Mouse (Mus musculus): ENCODE measurements around the gene Emd. TPM values are rescaled to one million over a fixed set of nuclear protein-coding genes. Genes with fewer than 3 reads are reported as not detected.

The Emd gene
- total RNA-seq, 2 experiments from 2014 or later, result 31.4 to 38.9 TPM

Small RNA genes within 50 kb of the gene (microRNA-seq; reads per million reads assigned to microRNA genes)
- gene Mir7091, result 0 reads per million in 2 experiments

Other genes with a start within 250 kb of the Emd start
- gene Irak1, start 230.8 kb upstream of the Emd start, total RNA-seq (2021), result 10 to 100 TPM; 39.5 to 44.0 TPM
- under 1 TPM; 0.50 to 0.62 TPM for gene Opn1mw, start 127.2 kb upstream of the Emd start, total RNA-seq (2021)
- 10 to 100 TPM; 80.2 to 84.3 TPM for gene Mecp2, start 119.3 kb upstream of the Emd start, total RNA-seq (2021)
- gene Tex28, start 86.8 kb upstream of the Emd start, total RNA-seq (2021), result not detected
- not detected for gene Tktl1, start 77.4 kb upstream of the Emd start, total RNA-seq (2021)
- 10 to 100 TPM; 65.4 to 68.3 TPM for gene Flna, start 4.9 kb upstream of the Emd start, total RNA-seq (2021)
- 100 to 1,000 TPM; 137 to 162 TPM for gene Rpl10, start 16.1 kb downstream of the Emd start, total RNA-seq (2021)
- 10 to 100 TPM; 48.5 to 55.5 TPM for gene Taz, start 27.2 kb downstream of the Emd start, total RNA-seq (2021)
- gene Dnase1l1, start 27.6 kb downstream of the Emd start, total RNA-seq (2021), result 1 to 10 TPM; 2.1 to 2.3 TPM
- 100 to 1,000 TPM; 360 to 380 TPM for gene Atp6ap1, start 42.4 kb downstream of the Emd start, total RNA-seq (2021)
- gene Gdi1, start 50.3 kb downstream of the Emd start, total RNA-seq (2021), result 100 to 1,000 TPM; 603 to 616 TPM
- 10 to 100 TPM; 26.0 to 27.0 TPM for gene Fam50a, start 58.3 kb downstream of the Emd start, total RNA-seq (2021)
- 10 to 100 TPM; 22.4 to 24.5 TPM for gene Plxna3, start 74.4 kb downstream of the Emd start, total RNA-seq (2021)
- 10 to 100 TPM; 25.3 to 28.5 TPM for gene Lage3, start 98.9 kb downstream of the Emd start, total RNA-seq (2021)
- gene Ubl4a, start 118.5 kb downstream of the Emd start, total RNA-seq (2021), result 10 to 100 TPM; 73.7 to 80.0 TPM
- 1 to 10 TPM; 2.7 to 3.7 TPM for gene Slc10a3, start 118.7 kb downstream of the Emd start, total RNA-seq (2021)
- 10 to 100 TPM; 17.4 to 19.3 TPM for gene Fam3a, start 138.6 kb downstream of the Emd start, total RNA-seq (2021)
- 10 to 100 TPM; 50.0 to 51.5 TPM for gene Ikbkg, start 138.6 kb downstream of the Emd start, total RNA-seq (2021)
- 10 to 100 TPM; 23.8 to 26.0 TPM for gene G6pdx, start 174.5 kb downstream of the Emd start, total RNA-seq (2021)
- gene Gm6880, start 226.7 kb downstream of the Emd start, total RNA-seq (2021), result not detected

Measured in left cerebral cortex, postnatal 25 days (tissue).